Mouse (Mus musculus) Patski (cell line): Measurements from ENCODE around the gene Agbl4. TPM values are rescaled to one million over a fixed set of nuclear protein-coding genes. Genes with fewer than 3 reads are reported as not detected.

Experiments
- ATAC-seq: fragments of 100-300 bp; one replicate; pipeline ENCODE4 v1.8.0; 2021
- CTCF ChIA-PET: fragments of 350-600 bp; sonication (Branson Sonifier 250); formaldehyde crosslinking; loops from one replicate; lab custom pipeline; 2022; ENCODE audit warnings: inconsistent platforms; lab: Charles Lee
- POLR2A ChIA-PET: fragments of 350-600 bp; sonication (Branson Sonifier 250); formaldehyde crosslinking; loops from one replicate; lab custom pipeline; 2022; ENCODE audit warnings: antibody characterized with exemption, inconsistent platforms; lab: Charles Lee
- DNase-seq: peaks from one replicate; pipeline ENCODE4 v3.0.0-alpha.2; 2011; ENCODE audit warnings: low read depth, low spot score
- H3K27me3 ChIP-seq: fragments of 371-371 bp; one replicate; pipeline ENCODE4 v1.5.1; 2021
- CTCF ChIP-seq: fragments of 100-300 bp; IDR thresholded peaks from one replicate; pipeline ENCODE4 v1.5.1; 2021
- in situ Hi-C: fragments of 300-500 bp; cut with MboI; formaldehyde crosslinking; loops from 3 replicates; pipeline ENCODE4 v1.11.1; 2018; ENCODE audit warnings: low pct_unique_long_range_greater_than_20kb, mixed read lengths
- polyA plus RNA-seq: library from polyadenylated mRNA; unstranded; gene quantifications from one replicate; pipeline ENCODE4 v1.2.3, GENCODE M21; 2021

The Agbl4 gene
- polyA plus RNA-seq, 1 experiment from 2014 or later, result 0.27 TPM

GRCm38 (mm10) chr4:111546009-111546408, 1148.5 kb downstream of the Agbl4 start:
- no peak for ATAC-seq

GRCm38 (mm10) chr4:111555426-111555825, 1158.0 kb downstream of the Agbl4 start:
- TF ChIP-seq CTCF, result no peak
- in situ Hi-C loops, result no loop called here
- H3K27me3 ChIP-seq, result no peaks in the 10 kb centered on the region
- no peak for DNase-seq
- POLR2A ChIA-PET, result no interaction called here
- ATAC-seq, result no peak
- CTCF ChIA-PET, result no interaction called here

More at GRCm38 (mm10) chr4:111546009-111546408, 1148.5 kb downstream of the Agbl4 start:
- ChIA-PET CTCF (no interaction called here), POLR2A (no interaction called here)
- in situ Hi-C loops, result no loop called here
- no peak for DNase-seq
- TF ChIP-seq CTCF, result no peak
- H3K27me3 ChIP-seq, result no peaks in the 10 kb centered on the region

DNA sequence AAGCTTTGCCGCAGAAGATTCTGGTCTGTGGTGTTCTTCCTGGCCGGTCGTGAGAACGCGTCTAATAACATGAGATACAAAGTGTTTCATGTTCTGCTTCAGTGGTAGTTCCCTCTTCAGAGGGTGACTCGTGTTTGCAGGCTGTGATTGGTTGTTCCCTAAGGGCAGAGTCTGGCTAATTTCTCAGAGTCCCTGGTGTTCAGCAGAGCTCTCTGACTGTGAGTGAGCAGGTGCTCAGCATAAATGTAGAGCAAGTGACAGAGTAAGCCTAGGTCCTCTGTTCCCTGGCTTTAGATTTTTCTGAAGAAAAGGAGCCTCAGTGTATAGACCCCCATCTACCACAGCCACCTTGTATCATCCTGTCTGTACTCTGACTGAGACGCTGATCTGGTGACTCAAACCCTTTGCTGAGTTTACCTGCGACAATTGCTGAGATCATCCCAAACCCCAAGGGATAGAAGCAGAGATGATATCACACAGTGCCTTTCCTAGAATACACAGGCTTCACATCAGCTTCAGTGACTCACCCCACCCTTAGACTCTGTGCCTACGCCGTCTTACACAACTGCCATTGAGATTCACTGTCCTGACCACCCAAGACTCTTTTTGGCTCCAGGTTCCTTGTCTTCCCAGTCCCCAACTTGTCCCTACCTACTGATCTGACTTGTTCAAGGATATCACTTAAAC, 1179.8 kb downstream of the Agbl4 start:
- TF ChIP-seq CTCF, result no peak
- POLR2A ChIA-PET, result no interaction called here
- no peak for DNase-seq
- in situ Hi-C loops, result no loop called here
- no peaks in the 10 kb centered on the region for H3K27me3 ChIP-seq
- ATAC-seq, result no peak
- CTCF ChIA-PET, result no interaction called here

DNA sequence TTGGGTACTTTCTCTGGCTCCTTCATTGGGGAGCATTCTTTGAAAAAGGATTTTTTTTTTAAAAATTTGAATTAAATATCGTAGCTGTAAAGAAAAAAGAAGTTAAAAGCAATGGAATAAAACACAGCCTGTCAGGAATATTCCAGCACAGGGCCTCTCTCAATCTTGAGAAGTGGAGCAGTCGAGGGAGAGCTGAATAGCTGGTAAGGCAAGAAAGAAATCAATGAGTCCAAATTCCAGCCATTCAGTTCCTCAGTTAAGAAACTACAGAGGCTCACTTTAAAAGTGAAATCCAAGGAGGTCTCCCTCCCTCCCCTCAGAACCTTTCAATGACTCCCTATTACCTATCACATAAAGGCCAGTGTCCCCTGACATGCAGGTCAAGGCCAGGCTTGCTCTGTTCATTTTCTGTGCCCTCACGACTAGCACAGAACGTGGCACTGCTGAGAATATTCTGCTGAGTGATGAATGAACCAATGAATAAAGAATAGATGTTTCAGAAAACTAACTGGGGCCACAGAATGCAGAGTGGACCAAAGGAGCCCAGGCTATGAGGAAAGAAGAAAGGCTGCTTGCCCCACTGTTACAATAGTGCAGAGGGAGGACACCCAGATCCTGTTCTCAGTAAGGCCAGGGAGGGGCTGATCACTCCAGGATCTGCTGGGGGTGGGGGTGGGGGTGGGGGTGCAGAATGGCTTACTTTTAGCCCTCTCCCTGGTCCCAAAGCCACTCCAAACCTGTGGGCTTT, 1181.8 kb downstream of the Agbl4 start:
- H3K27me3 ChIP-seq, result no peaks in the 10 kb centered on the region
- TF ChIP-seq CTCF, result no peak
- no peak for DNase-seq
- CTCF ChIA-PET, result interaction anchor here (0.9 kb wide), 1 partner anchor 10 kb away, joined by 4 read pairs; no protein-coding TSS in a partner anchor
- POLR2A ChIA-PET, result no interaction called here
- ATAC-seq, result no peak
- in situ Hi-C loops, result no loop called here

DNA sequence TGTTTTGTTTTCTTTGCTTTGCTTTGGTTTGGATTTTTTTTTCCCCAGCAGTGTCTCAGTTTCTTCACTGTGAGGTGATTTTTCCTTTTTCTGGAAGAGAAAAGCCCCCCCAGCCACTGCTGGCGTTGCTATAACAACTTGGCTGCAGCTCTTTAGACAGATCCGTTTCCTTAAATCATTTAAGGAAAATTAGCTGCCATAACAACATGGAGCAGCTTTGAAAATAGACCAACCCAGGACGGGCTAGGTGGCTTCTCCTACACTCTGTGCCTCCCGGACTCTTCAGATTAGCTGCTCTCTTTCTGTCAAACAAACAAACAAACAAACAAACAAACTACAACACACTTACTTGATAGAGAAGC, 1182.4 kb downstream of the Agbl4 start:
- ATAC-seq (no peak), DNase-seq (no peak)
- CTCF ChIA-PET, result no interaction called here
- POLR2A ChIA-PET, result no interaction called here
- in situ Hi-C loops, result no loop called here
- TF ChIP-seq CTCF, result no peak
- H3K27me3 ChIP-seq, result no peaks in the 10 kb centered on the region

GRCm38 (mm10) chr4:111580239-111580638, 1182.8 kb downstream of the Agbl4 start:
- ATAC-seq, result no peak
- H3K27me3 ChIP-seq, result no peaks in the 10 kb centered on the region
- ChIA-PET POLR2A (no interaction called here), CTCF (no interaction called here)
- no peak for DNase-seq
- in situ Hi-C loops, result no loop called here
- no peak for TF ChIP-seq CTCF

DNA sequence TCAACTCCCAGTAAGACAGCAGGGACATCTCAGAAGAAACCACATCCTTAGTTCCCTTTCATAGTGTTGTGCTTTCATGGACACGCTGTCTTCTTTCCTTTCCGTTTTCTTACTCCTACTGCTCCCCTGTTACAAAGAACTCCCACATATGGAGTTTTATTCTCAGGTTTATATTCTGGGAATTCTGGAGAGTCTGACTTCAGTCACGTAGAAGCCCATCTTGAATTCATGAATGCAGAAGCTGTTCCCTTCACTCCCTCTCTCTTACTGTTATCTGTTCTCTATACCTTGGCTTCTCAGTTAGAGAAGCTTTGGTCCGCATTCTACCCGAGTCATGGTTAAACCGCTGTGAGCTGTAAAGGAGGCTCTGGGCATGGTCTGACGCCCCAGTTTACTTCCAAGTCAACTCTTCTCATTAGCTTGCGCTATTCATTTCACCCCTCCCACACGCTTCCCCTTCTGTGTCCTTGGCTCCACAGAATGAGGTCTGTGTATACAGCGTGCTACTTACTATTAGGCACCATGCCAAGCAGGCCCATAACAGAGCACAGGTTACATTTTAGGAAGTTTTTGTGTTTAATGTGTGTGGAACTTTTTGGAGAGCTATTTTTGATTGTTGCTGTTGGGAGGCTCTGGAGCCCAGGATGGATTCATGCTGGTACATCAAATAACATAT, 1186.2 kb downstream of the Agbl4 start:
- in situ Hi-C loops, result no loop called here
- H3K27me3 ChIP-seq, result no peaks in the 10 kb centered on the region
- no peak for ATAC-seq
- ChIA-PET CTCF (interaction anchor here (0.6 kb wide), 1 partner anchor 85 kb away, joined by 3 read pairs; no protein-coding TSS in a partner anchor), POLR2A (no interaction called here)
- TF ChIP-seq CTCF, result no peak
- DNase-seq, result no peak

DNA sequence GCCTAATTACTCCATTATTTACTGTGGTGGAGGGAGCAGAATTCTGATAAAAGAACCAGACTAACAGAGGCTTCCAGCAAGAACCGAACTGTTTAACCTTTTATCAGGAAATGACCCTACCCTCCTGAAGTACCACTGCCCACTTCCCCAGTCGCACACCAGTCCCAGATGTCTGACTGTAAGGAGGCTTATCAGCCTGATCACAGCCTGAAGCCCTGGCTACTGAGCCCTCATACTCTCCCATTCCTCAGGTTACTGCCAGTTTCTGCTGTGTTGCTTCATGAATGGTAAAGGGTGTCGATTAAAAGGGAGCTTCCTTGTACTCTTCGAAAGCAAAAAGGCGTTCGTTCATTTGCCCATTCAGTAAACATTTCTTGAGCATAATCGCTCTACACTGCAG, 1186.8 kb downstream of the Agbl4 start:
- CTCF ChIA-PET, result no interaction called here
- DNase-seq (no peak), ATAC-seq (no peak)
- TF ChIP-seq CTCF, result no peak
- in situ Hi-C loops, result no loop called here
- POLR2A ChIA-PET, result no interaction called here
- no peaks in the 10 kb centered on the region for H3K27me3 ChIP-seq

DNA sequence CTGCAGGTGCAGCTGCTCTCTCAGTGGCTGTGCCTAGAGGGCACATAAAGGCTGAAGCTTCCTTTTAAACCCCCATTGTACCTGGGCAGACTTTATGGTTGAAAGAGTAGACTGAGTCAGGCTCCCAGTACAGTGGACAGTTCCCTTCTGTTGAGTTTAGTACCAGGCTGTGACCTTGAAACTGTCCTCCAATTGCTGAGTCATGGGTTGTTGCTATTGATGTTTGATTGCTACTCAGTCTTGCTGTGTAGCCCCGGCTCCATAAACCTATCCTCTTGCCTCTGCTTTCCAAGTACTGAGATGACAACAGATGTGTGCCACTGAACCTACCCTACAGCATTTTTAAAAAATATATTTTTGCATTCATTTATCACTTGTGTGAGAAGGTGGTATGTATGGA, 1190.8 kb downstream of the Agbl4 start:
- ATAC-seq (no peak), DNase-seq (no peak)
- in situ Hi-C loops, result no loop called here
- ChIA-PET POLR2A (no interaction called here), CTCF (no interaction called here)
- no peak for TF ChIP-seq CTCF
- no peaks in the 10 kb centered on the region for H3K27me3 ChIP-seq

DNA sequence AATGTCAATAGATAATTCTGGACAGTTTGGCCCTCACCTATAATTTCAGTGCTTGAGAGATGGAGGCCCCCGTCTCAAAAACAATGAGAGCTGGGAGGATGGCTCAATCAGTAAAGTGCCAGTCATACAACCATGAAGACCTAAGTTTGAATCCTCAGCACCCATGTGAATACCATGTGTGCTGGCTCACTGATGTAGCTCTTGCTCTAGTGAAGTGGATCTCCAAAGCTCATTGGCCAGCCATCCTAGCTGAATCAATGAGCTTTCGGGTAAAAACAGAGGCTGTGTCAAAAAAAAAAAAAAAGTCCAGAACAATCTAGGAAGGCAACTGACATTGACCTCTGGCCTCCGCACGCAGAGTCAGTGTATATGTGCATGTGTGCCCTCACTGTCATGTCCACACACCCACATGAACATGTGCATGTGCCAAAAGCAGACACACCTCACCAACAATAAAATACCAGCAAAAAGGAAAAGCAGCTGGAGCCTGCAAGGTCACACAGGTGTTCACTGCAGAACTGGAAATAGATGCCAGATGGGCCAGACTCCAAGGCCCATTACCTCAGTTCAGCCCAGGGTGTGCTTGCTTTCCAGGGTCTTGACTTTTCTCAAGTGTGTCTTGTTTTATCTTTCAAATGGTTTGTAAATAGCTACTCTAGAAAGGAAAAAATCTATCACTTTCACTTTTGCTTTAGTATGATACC, 1192.2 kb downstream of the Agbl4 start:
- in situ Hi-C loops, result no loop called here
- DNase-seq, result no peak
- POLR2A ChIA-PET, result no interaction called here
- CTCF ChIA-PET, result interaction anchor here (1.1 to 1.7 kb wide), 4 partner anchors 10 to 1113 kb away, joined by 3 to 4 read pairs (median 4); no protein-coding TSS in a partner anchor
- no peak for TF ChIP-seq CTCF
- no peak for ATAC-seq
- no peaks in the 10 kb centered on the region for H3K27me3 ChIP-seq
